Mouse (Mus musculus): Measurements from ENCODE around the gene Lrcol1. TPM values are rescaled to one million over a fixed set of nuclear protein-coding genes. Genes with fewer than 3 reads are reported as not detected.

Lrcol1 gene
- polyA plus RNA-seq, 2 experiments, result not detected

GRCm38 (mm10) chr5:110354716-110355115 lies 10.2 kb downstream of the Lrcol1 start:
- DNase-seq (ENCODE audit: low read depth in 3 of 3, low spot score in 3 of 3) (no peak), ATAC-seq (ENCODE audit: insufficient read depth) (no peak)
- no peaks in the 10 kb centered on the region for H3K27me3 ChIP-seq (ENCODE audit: control insufficient read depth, insufficient read depth, low read length)
- H3K4me1 ChIP-seq (replicated peaks; ENCODE audit: control insufficient read depth in 2 of 2, insufficient read depth in 2 of 2, low read length in 1 of 2), result no peaks in the 10 kb centered on the region
- no peak overlapping the region for H3K4me3 ChIP-seq (ENCODE audit: insufficient read depth in 1 of 2, low read depth in 2 of 2, low read length in 2 of 2)
- TF ChIP-seq CTCF (IDR thresholded peaks at IDR 0.05; ENCODE audit: low read depth), result peak; percentile 66
- no peak for TF ChIP-seq EP300 (IDR thresholded peaks at IDR 0.05; ENCODE audit: low read depth)
- no peak overlapping the region for H3K9ac ChIP-seq (replicated peaks)
- no peak overlapping the region for H3K27ac ChIP-seq
- WGBS (ENCODE audit: insufficient replicate concordance), result 16% methylated on average over 7 of the region's 7 CpGs
- no peaks in the 10 kb centered on the region for H3K36me3 ChIP-seq (replicated peaks; ENCODE audit: control insufficient read depth, insufficient read depth, low read depth)
- H3K9me3 ChIP-seq (ENCODE audit: control insufficient read depth, low read length), result no peaks in the 10 kb centered on the region
- no peak overlapping the region for H3K4me2 ChIP-seq (ENCODE audit: low read depth)

GRCm38 (mm10) chr5:110357531-110358179 lies 13.1 kb downstream of the Lrcol1 start:
- Histone ChIP-seq H3K27ac (no peak overlapping the region), H3K36me3 (replicated peaks; ENCODE audit: control insufficient read depth, insufficient read depth, low read depth) (no peaks in the 10 kb centered on the region), H3K9me3 (ENCODE audit: control insufficient read depth, low read length) (no peaks in the 10 kb centered on the region), H3K9ac (replicated peaks) (no peak overlapping the region), H3K4me1 (replicated peaks; ENCODE audit: control insufficient read depth in 2 of 2, insufficient read depth in 2 of 2, low read length in 1 of 2) (no peaks in the 10 kb centered on the region), H3K4me3 (ENCODE audit: insufficient read depth in 1 of 2, low read depth in 2 of 2, low read length in 2 of 2) (no peak overlapping the region), H3K4me2 (ENCODE audit: low read depth) (no peak overlapping the region), H3K27me3 (ENCODE audit: control insufficient read depth, insufficient read depth, low read length) (no peaks in the 10 kb centered on the region)
- ATAC-seq (ENCODE audit: insufficient read depth) (no peak), DNase-seq (ENCODE audit: low read depth in 3 of 3, low spot score in 3 of 3) (peak; percentile 51 to 58 (median 53))
- TF ChIP-seq CTCF (IDR thresholded peaks at IDR 0.05; ENCODE audit: low read depth) (peak; percentile 92), EP300 (IDR thresholded peaks at IDR 0.05; ENCODE audit: low read depth) (no peak)
- 39% methylated on average over 8 of the region's 9 CpGs for WGBS (ENCODE audit: insufficient replicate concordance)

- DNase-seq (ENCODE audit: low read depth in 3 of 3, low spot score in 3 of 3), result no peak
- WGBS (ENCODE audit: insufficient replicate concordance), result 68% methylated on average over 6 of the region's 6 CpGs
Measured at GRCm38 (mm10) chr5:110361465-110361864, 16.9 kb downstream of the Lrcol1 start.

GRCm38 (mm10) chr5:110362813-110363178 lies 18.3 kb downstream of the Lrcol1 start:
- WGBS (ENCODE audit: insufficient replicate concordance), result 2% methylated on average over 28 of the region's 28 CpGs
- Histone ChIP-seq H3K27me3 (ENCODE audit: control insufficient read depth, insufficient read depth, low read length) (peaks cover 3% of the 10 kb centered on the region), H3K4me1 (replicated peaks; ENCODE audit: control insufficient read depth in 2 of 2, insufficient read depth in 2 of 2, low read length in 1 of 2) (no peaks in the 10 kb centered on the region), H3K9me3 (ENCODE audit: control insufficient read depth, low read length) (no peaks in the 10 kb centered on the region), H3K4me2 (ENCODE audit: low read depth) (peak overlapping the region; percentile 60), H3K4me3 (ENCODE audit: insufficient read depth in 1 of 2, low read depth in 2 of 2, low read length in 2 of 2) (peak overlapping the region; percentile 20 to 48; a peak in 3 of 4 replicates), H3K27ac (no peak overlapping the region), H3K36me3 (replicated peaks; ENCODE audit: control insufficient read depth, insufficient read depth, low read depth) (no peaks in the 10 kb centered on the region), H3K9ac (replicated peaks) (no peak overlapping the region)
- ATAC-seq (ENCODE audit: insufficient read depth) (peak; percentile 21; the same call in 1 of the 2 replicates), DNase-seq (ENCODE audit: low read depth in 3 of 3, low spot score in 3 of 3) (no peak)
- TF ChIP-seq CTCF (IDR thresholded peaks at IDR 0.05; ENCODE audit: low read depth) (no peak), EP300 (IDR thresholded peaks at IDR 0.05; ENCODE audit: low read depth) (no peak)

More at GRCm38 (mm10) chr5:110361465-110361864, 16.9 kb downstream of the Lrcol1 start:
- no peaks in the 10 kb centered on the region for H3K36me3 ChIP-seq (replicated peaks; ENCODE audit: control insufficient read depth, insufficient read depth, low read depth)
- H3K9ac ChIP-seq (replicated peaks), result no peak overlapping the region
- H3K9me3 ChIP-seq (ENCODE audit: control insufficient read depth, low read length), result no peaks in the 10 kb centered on the region
- TF ChIP-seq EP300 (IDR thresholded peaks at IDR 0.05; ENCODE audit: low read depth) (no peak), CTCF (IDR thresholded peaks at IDR 0.05; ENCODE audit: low read depth) (no peak)
- H3K4me2 ChIP-seq (ENCODE audit: low read depth), result no peak overlapping the region
- no peak overlapping the region for H3K27ac ChIP-seq
- no peak for ATAC-seq (ENCODE audit: insufficient read depth)
- peaks cover 3% of the 10 kb centered on the region for H3K27me3 ChIP-seq (ENCODE audit: control insufficient read depth, insufficient read depth, low read length)
- no peak overlapping the region for H3K4me3 ChIP-seq (ENCODE audit: insufficient read depth in 1 of 2, low read depth in 2 of 2, low read length in 2 of 2)
- no peaks in the 10 kb centered on the region for H3K4me1 ChIP-seq (replicated peaks; ENCODE audit: control insufficient read depth in 2 of 2, insufficient read depth in 2 of 2, low read length in 1 of 2)

GRCm38 (mm10) chr5:110363179-110363821 lies 18.8 kb downstream of the Lrcol1 start:
- DNase-seq (ENCODE audit: low read depth in 3 of 3, low spot score in 3 of 3) (peak in 2 of 3 experiments; percentile 13 to 19), ATAC-seq (ENCODE audit: insufficient read depth) (peak; percentile 74)
- Histone ChIP-seq H3K9me3 (ENCODE audit: control insufficient read depth, low read length) (no peaks in the 10 kb centered on the region), H3K36me3 (replicated peaks; ENCODE audit: control insufficient read depth, insufficient read depth, low read depth) (no peaks in the 10 kb centered on the region), H3K27me3 (ENCODE audit: control insufficient read depth, insufficient read depth, low read length) (peaks cover 3% of the 10 kb centered on the region), H3K4me2 (ENCODE audit: low read depth) (peak overlapping the region; percentile 60), H3K9ac (replicated peaks) (no peak overlapping the region), H3K27ac (no peak overlapping the region), H3K4me3 (ENCODE audit: insufficient read depth in 1 of 2, low read depth in 2 of 2, low read length in 2 of 2) (peak overlapping the region; percentile 20 to 48), H3K4me1 (replicated peaks; ENCODE audit: control insufficient read depth in 2 of 2, insufficient read depth in 2 of 2, low read length in 1 of 2) (no peaks in the 10 kb centered on the region)
- TF ChIP-seq EP300 (IDR thresholded peaks at IDR 0.05; ENCODE audit: low read depth) (no peak), CTCF (IDR thresholded peaks at IDR 0.05; ENCODE audit: low read depth) (no peak)
- 5% methylated on average over 72 of the region's 72 CpGs for WGBS (ENCODE audit: insufficient replicate concordance)
